Mouse (Mus musculus): ENCODE results near the gene Opalin. TPM values are rescaled to one million over a fixed set of nuclear protein-coding genes. Genes with fewer than 3 reads are reported as not detected.

Gene Opalin
- polyA plus RNA-seq, 1 experiment, result not detected

DNA sequence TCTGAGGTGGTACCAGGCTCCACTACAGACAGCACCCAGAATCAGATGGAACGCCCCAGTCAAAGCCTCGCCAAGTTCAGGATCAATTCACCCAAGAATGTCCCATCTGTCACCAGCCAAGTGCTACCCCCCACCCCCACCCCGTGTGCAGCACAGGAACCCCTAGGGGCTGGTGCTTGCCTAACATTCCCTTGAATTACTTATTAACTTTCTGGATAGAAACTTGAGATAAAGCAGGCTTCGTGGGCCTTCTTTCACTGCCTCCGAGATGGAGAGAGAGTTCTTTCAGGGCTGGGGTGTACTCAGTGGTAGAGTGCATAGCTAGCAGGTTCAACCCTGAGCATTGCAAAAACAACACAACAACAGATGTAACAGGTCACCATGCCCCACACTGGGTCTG lies 24.7 kb downstream of the Opalin start:
- H3K4me3 ChIP-seq, result no peak overlapping the region
- no peaks in the 10 kb centered on the region for H3K36me3 ChIP-seq (ENCODE audit: control insufficient read depth, insufficient read depth)
- no peak overlapping the region for H3ac ChIP-seq (ENCODE audit: control insufficient read depth, insufficient read length)
- TF ChIP-seq POLR2A (IDR thresholded peaks at IDR 0.05; ENCODE audit: insufficient read length, low read depth), result no peak
- TF ChIP-seq REST (IDR thresholded peaks at IDR 0.05; ENCODE audit: insufficient read depth, insufficient read length), result no peak
- TF ChIP-seq CEBPB (IDR thresholded peaks at IDR 0.05; ENCODE audit: insufficient read depth, poor library complexity, severe bottlenecking), result no peak
- TF ChIP-seq TCF3 (IDR thresholded peaks at IDR 0.05; ENCODE audit: insufficient read length, low read depth), result no peak
- TF ChIP-seq MYOD1 (IDR thresholded peaks at IDR 0.05; ENCODE audit: control insufficient read depth in 1 of 3, insufficient read length in 2 of 3, low read depth in 2 of 3), result no peak
- TF ChIP-seq POLR2AphosphoS2 (IDR thresholded peaks at IDR 0.05; ENCODE audit: insufficient read length, low read depth), result no peak
- TF ChIP-seq USF1 (IDR thresholded peaks at IDR 0.05; ENCODE audit: low read depth), result no peak
- TF ChIP-seq TCF12 (IDR thresholded peaks at IDR 0.05; ENCODE audit: insufficient read depth, poor library complexity, severe bottlenecking), result no peak
- no peak for TF ChIP-seq MYOG (IDR thresholded peaks at IDR 0.05; ENCODE audit: control insufficient read depth in 1 of 3, insufficient read depth in 1 of 3, insufficient read length in 2 of 3, low read depth in 2 of 3)
- TF ChIP-seq SRF (IDR thresholded peaks at IDR 0.05; ENCODE audit: control insufficient read depth, insufficient read length, low read depth), result no peak
- TF ChIP-seq MAX (IDR thresholded peaks at IDR 0.05; ENCODE audit: low read depth), result no peak
- TF ChIP-seq E2F4 (IDR thresholded peaks at IDR 0.05; ENCODE audit: insufficient read depth), result no peak
- peaks cover 4% of the 10 kb centered on the region for H3K27me3 ChIP-seq (ENCODE audit: control insufficient read depth, insufficient read depth, insufficient read length)
- no peaks in the 10 kb centered on the region for H3K79me2 ChIP-seq (ENCODE audit: control insufficient read depth, insufficient read depth)
- no peak overlapping the region for H3K4me2 ChIP-seq (ENCODE audit: low read depth)

DNA sequence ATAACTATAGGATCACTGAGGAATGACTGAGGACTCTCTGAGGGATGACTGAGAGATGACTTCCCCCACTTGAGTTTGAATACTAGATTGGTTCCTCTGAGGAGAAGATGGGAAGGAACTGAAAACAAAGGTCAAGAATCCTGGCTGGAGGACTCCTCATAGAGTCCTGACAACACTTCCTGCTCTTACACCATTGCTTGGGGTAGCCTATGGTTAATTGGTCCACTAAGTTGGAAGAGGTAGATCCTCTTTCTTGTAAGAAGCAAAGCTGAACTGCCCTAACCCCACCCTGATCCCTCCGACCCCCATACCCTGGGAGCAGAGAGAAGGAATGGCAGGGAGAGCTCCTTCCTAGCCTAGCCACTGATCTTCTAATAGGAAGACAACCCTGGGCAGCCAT lies 25.2 kb downstream of the Opalin start:
- H3K4me3 ChIP-seq, result no peak overlapping the region
- TF ChIP-seq MAX (IDR thresholded peaks at IDR 0.05; ENCODE audit: low read depth) (no peak), POLR2A (IDR thresholded peaks at IDR 0.05; ENCODE audit: insufficient read length, low read depth) (no peak), E2F4 (IDR thresholded peaks at IDR 0.05; ENCODE audit: insufficient read depth) (no peak), POLR2AphosphoS2 (IDR thresholded peaks at IDR 0.05; ENCODE audit: insufficient read length, low read depth) (no peak), TCF12 (IDR thresholded peaks at IDR 0.05; ENCODE audit: insufficient read depth, poor library complexity, severe bottlenecking) (no peak), USF1 (IDR thresholded peaks at IDR 0.05; ENCODE audit: low read depth) (no peak), MYOG (IDR thresholded peaks at IDR 0.05; ENCODE audit: control insufficient read depth in 1 of 3, insufficient read depth in 1 of 3, insufficient read length in 2 of 3, low read depth in 2 of 3) (no peak), TCF3 (IDR thresholded peaks at IDR 0.05; ENCODE audit: insufficient read length, low read depth) (no peak), CEBPB (IDR thresholded peaks at IDR 0.05; ENCODE audit: insufficient read depth, poor library complexity, severe bottlenecking) (no peak), SRF (IDR thresholded peaks at IDR 0.05; ENCODE audit: control insufficient read depth, insufficient read length, low read depth) (no peak), MYOD1 (IDR thresholded peaks at IDR 0.05; ENCODE audit: control insufficient read depth in 1 of 3, insufficient read length in 2 of 3, low read depth in 2 of 3) (no peak), REST (IDR thresholded peaks at IDR 0.05; ENCODE audit: insufficient read depth, insufficient read length) (no peak)
- no peaks in the 10 kb centered on the region for H3K27me3 ChIP-seq (ENCODE audit: control insufficient read depth, insufficient read depth, insufficient read length)
- no peaks in the 10 kb centered on the region for H3K79me2 ChIP-seq (ENCODE audit: control insufficient read depth, insufficient read depth)
- H3K4me2 ChIP-seq (ENCODE audit: low read depth), result no peak overlapping the region
- H3ac ChIP-seq (ENCODE audit: control insufficient read depth, insufficient read length), result no peak overlapping the region
- H3K36me3 ChIP-seq (ENCODE audit: control insufficient read depth, insufficient read depth), result no peaks in the 10 kb centered on the region

DNA sequence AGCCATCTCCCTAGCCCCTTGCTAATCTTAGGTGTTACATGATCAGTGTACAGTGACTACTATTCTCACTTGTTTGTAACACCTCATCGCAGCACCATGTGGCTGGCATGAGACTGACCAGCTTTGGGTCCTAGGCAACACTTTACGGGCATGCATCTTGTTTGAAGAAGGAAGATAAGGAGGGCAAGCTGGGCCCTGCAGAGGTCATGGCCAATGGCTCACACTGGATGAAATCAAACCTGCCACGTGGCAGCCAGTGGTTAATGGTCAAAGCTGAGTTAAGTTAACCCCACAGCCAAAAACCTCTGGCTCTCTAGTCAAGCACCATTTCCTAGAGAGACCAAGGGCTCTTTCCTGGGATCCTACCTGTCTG lies 28.7 kb downstream of the Opalin start:
- no peaks in the 10 kb centered on the region for H3K36me3 ChIP-seq (ENCODE audit: control insufficient read depth, insufficient read depth)
- H3K4me3 ChIP-seq, result no peak overlapping the region
- H3K79me2 ChIP-seq (ENCODE audit: control insufficient read depth, insufficient read depth), result no peaks in the 10 kb centered on the region
- peaks cover 3% of the 10 kb centered on the region for H3K27me3 ChIP-seq (ENCODE audit: control insufficient read depth, insufficient read depth, insufficient read length)
- no peak overlapping the region for H3K4me2 ChIP-seq (ENCODE audit: low read depth)
- no peak overlapping the region for H3ac ChIP-seq (ENCODE audit: control insufficient read depth, insufficient read length)
- no peak for TF ChIP-seq REST (IDR thresholded peaks at IDR 0.05; ENCODE audit: insufficient read depth, insufficient read length)
- TF ChIP-seq TCF12 (IDR thresholded peaks at IDR 0.05; ENCODE audit: insufficient read depth, poor library complexity, severe bottlenecking), result no peak
- TF ChIP-seq CEBPB (IDR thresholded peaks at IDR 0.05; ENCODE audit: insufficient read depth, poor library complexity, severe bottlenecking), result no peak
- TF ChIP-seq SRF (IDR thresholded peaks at IDR 0.05; ENCODE audit: control insufficient read depth, insufficient read length, low read depth), result no peak
- TF ChIP-seq MYOG (IDR thresholded peaks at IDR 0.05; ENCODE audit: control insufficient read depth in 1 of 3, insufficient read depth in 1 of 3, insufficient read length in 2 of 3, low read depth in 2 of 3), result no peak
- no peak for TF ChIP-seq E2F4 (IDR thresholded peaks at IDR 0.05; ENCODE audit: insufficient read depth)
- no peak for TF ChIP-seq MAX (IDR thresholded peaks at IDR 0.05; ENCODE audit: low read depth)

DNA sequence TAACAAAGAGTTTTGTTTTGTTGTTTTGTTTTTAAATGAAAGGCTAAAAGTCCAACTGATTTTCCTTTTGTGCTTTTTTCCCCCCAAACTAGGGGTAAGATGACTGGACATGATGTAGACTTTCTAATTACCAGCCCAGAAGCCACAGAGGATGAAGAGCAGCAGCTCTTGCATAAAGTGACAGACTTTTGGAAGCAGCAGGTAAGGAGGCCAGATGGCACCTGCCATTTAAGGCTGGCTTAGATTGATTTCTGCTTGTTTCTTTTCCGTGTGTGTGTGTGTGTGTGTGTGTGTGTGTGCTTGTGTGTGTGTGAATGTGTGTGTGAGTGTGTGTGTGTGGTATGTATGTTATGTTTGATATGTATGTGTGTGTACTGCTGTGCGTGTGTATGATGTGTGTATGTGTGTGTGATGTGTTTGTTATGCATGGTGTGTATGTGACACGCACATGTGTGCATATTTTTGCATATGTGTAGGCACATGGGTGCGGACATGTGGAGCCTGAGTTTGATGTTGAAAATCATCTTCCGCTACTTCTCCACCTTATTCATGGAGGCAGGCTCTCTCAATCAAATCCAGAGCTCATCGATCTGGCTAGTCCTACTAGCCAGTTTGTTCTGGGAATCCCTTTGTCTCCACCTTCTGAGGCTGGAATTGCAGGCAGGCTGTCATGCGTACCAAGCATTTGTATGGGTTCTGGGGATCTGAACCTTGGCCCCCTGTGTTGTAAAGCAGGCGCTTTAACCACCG lies 29.3 kb downstream of the Opalin start:
- Histone ChIP-seq H3K4me3 (no peak overlapping the region), H3K79me2 (ENCODE audit: control insufficient read depth, insufficient read depth) (no peaks in the 10 kb centered on the region), H3K27me3 (ENCODE audit: control insufficient read depth, insufficient read depth, insufficient read length) (peaks cover 3% of the 10 kb centered on the region), H3ac (ENCODE audit: control insufficient read depth, insufficient read length) (no peak overlapping the region), H3K4me2 (ENCODE audit: low read depth) (no peak overlapping the region), H3K36me3 (ENCODE audit: control insufficient read depth, insufficient read depth) (no peaks in the 10 kb centered on the region)
- no peak for TF ChIP-seq POLR2A (IDR thresholded peaks at IDR 0.05; ENCODE audit: insufficient read length, low read depth)
- no peak for TF ChIP-seq POLR2AphosphoS2 (IDR thresholded peaks at IDR 0.05; ENCODE audit: insufficient read length, low read depth)
- TF ChIP-seq MAX (IDR thresholded peaks at IDR 0.05; ENCODE audit: low read depth), result no peak
- TF ChIP-seq SRF (IDR thresholded peaks at IDR 0.05; ENCODE audit: control insufficient read depth, insufficient read length, low read depth), result no peak
- no peak for TF ChIP-seq USF1 (IDR thresholded peaks at IDR 0.05; ENCODE audit: low read depth)
- TF ChIP-seq REST (IDR thresholded peaks at IDR 0.05; ENCODE audit: insufficient read depth, insufficient read length), result no peak
- no peak for TF ChIP-seq MYOG (IDR thresholded peaks at IDR 0.05; ENCODE audit: control insufficient read depth in 1 of 3, insufficient read depth in 1 of 3, insufficient read length in 2 of 3, low read depth in 2 of 3)
- no peak for TF ChIP-seq E2F4 (IDR thresholded peaks at IDR 0.05; ENCODE audit: insufficient read depth)
- TF ChIP-seq MYOD1 (IDR thresholded peaks at IDR 0.05; ENCODE audit: control insufficient read depth in 1 of 3, insufficient read length in 2 of 3, low read depth in 2 of 3), result no peak
- TF ChIP-seq TCF3 (IDR thresholded peaks at IDR 0.05; ENCODE audit: insufficient read length, low read depth), result no peak
- no peak for TF ChIP-seq CEBPB (IDR thresholded peaks at IDR 0.05; ENCODE audit: insufficient read depth, poor library complexity, severe bottlenecking)
- no peak for TF ChIP-seq TCF12 (IDR thresholded peaks at IDR 0.05; ENCODE audit: insufficient read depth, poor library complexity, severe bottlenecking)
